ENCODE assay signal across 9 mouse cellular contexts in the genomic region with DNA sequence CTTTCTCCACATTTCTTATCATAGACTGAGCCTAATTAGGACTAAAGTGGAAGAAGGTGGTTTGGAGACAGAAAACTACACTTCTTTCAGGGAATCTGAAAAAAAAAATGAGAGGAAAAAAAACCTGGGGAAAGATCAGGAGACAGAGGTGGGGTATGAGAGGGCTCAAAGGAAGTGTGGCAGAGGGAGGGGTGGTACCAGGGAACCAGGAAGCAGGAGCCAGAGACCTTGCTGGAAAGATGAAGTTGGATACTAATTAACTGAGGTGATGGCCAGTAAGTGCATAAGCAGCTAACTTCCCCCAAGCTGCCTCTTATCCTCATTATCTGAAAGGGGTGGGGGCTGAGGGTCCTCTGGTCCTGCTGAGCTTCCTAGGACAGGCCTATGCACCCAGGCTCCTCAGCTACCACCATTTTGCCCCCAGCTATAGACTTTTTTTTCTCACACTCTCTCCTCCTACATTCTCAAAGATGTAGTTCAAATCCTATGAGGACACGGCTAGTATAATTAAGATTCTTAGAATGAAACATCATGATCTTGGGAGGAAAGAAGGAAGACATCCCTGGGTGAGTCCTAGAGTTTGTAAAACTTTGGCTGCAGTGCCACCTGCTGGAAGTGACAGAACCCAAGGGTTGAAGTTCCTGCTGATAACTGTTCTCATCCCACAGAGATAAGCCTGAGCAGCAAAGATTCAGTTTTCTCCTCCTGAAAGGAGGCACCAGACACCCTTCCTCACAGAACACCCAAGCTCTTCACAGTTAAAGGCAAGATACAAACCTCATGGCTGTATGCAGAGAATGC.
DNase-seq lines count a peak whose midpoint lies in the region; ATAC-seq and TF ChIP-seq lines count a peak whose summit lies in the region.
"Had no signal": no experiment of that assay in that cellular context is flagged by ENCODE, and none has a peak within 500 bp of the region (broad histone marks: within the 10 kb centered on the region; RNA-seq: fewer than 3 reads in every experiment).

No protein-coding gene starts in this region.

- H3K9ac ChIP-seq in lung, embryonic 14.5 days: no peak overlapping the region

- peak; percentile 68 for TF ChIP-seq CTCF in lung, embryonic 14.5 days (IDR thresholded peaks at IDR 0.05; ENCODE audit: low read depth)

- no peak overlapping the region for H3K4me3 ChIP-seq in embryonic facial prominence, embryonic 10.5 days
- H3K4me3 ChIP-seq in lung, embryonic 14.5 days (ENCODE audit: low read depth, low read length): no peak overlapping the region

- H3K4me2 ChIP-seq in lung, embryonic 14.5 days: no peak overlapping the region

- H3K9me3 ChIP-seq in embryonic facial prominence, embryonic 10.5 days: no peaks in the 10 kb centered on the region
- H3K9me3 ChIP-seq in lung, embryonic 14.5 days (ENCODE audit: low read depth, low read length): no peaks in the 10 kb centered on the region

- H3K4me1 ChIP-seq in embryonic facial prominence, embryonic 10.5 days: no peaks in the 10 kb centered on the region
- no peaks in the 10 kb centered on the region for H3K4me1 ChIP-seq in lung, embryonic 14.5 days (ENCODE audit: insufficient read depth)

- 47% methylated on average over 1 of the region's 1 CpGs for WGBS in embryonic facial prominence, embryonic 10.5 days
- 11% methylated on average over 1 of the region's 1 CpGs for WGBS in lung, embryonic 14.5 days

- no peaks in the 10 kb centered on the region for H3K36me3 ChIP-seq in embryonic facial prominence, embryonic 10.5 days (replicated peaks)
- no peaks in the 10 kb centered on the region for H3K36me3 ChIP-seq in lung, embryonic 14.5 days (ENCODE audit: insufficient read depth)

- ATAC-seq in hematopoietic stem cell, adult 5-6 weeks (replicated peaks in 1 of 2; ENCODE audit: insufficient read depth in 1 of 2, low FRiP score in 2 of 2, low TSS enrichment in 1 of 2, low read depth in 1 of 2, poor library complexity in 2 of 2, severe bottlenecking in 2 of 2): peak; percentile 45 to 56; a peak in 2 of 4 replicates
- ATAC-seq in lung, embryonic 14.5 days (ENCODE audit: insufficient read depth): peak; percentile 75; the same call in 1 of the 2 replicates

- peak; percentile 54 for DNase-seq in 416B (ENCODE audit: low read depth)
- peak; percentile 75 for DNase-seq in adrenal gland, postnatal 10 days
- DNase-seq in embryonic facial prominence, embryonic 10.5 days (ENCODE audit: low spot score): peak; percentile 49
- peak; percentile 53 to 70 for DNase-seq in layer of hippocampus, adult 8-10 months (ENCODE audit: low spot score in 2 of 2)
- peak; percentile 86 for DNase-seq in lung, embryonic 14.5 days
- DNase-seq in retina, embryonic 14.5 days (ENCODE audit: low spot score): peak; percentile 85
- no peak for DNase-seq in thymus, postnatal 14 days

- no peak overlapping the region for H3K27ac ChIP-seq in embryonic facial prominence, embryonic 10.5 days (replicated peaks)
- no peak overlapping the region for H3K27ac ChIP-seq in lung, embryonic 14.5 days (ENCODE audit: low read depth)
- H3K27ac ChIP-seq: macrophage had no signal

- no peaks in the 10 kb centered on the region for H3K27me3 ChIP-seq in embryonic facial prominence, embryonic 10.5 days (replicated peaks; ENCODE audit: low read depth, poor library complexity, severe bottlenecking)
- H3K27me3 ChIP-seq in lung, embryonic 14.5 days (ENCODE audit: insufficient read depth, low read length): no peaks in the 10 kb centered on the region
